Mouse (Mus musculus): ENCODE data around the gene Mef2a. TPM values are rescaled to one million over a fixed set of nuclear protein-coding genes. Genes with fewer than 3 reads are reported as not detected.

The Mef2a gene
- total RNA-seq, 4 experiments from 2014 or later = 139 to 155 (median 150) TPM

- DNase-seq (ENCODE audit: low spot score in 2 of 2) = no peak
These were observed 162.4 kb downstream of the Mef2a start for GRCm38 (mm10) chr7:67210004-67210833.

- no peak for DNase-seq (ENCODE audit: low spot score in 2 of 2)
These were observed 164.3 kb downstream of the Mef2a start for GRCm38 (mm10) chr7:67208317-67208716.

- no peak for DNase-seq (ENCODE audit: low spot score in 2 of 2)
These were observed 165.0 kb downstream of the Mef2a start for GRCm38 (mm10) chr7:67207701-67208100.

- no peak for DNase-seq (ENCODE audit: low spot score in 2 of 2)
These were observed 166.2 kb downstream of the Mef2a start for GRCm38 (mm10) chr7:67206496-67206895.

GRCm38 (mm10) chr7:67205734-67206425 lies 166.8 kb downstream of the Mef2a start:
- no peak for DNase-seq (ENCODE audit: low spot score in 2 of 2)

GRCm38 (mm10) chr7:67203625-67204024 lies 169.0 kb downstream of the Mef2a start:
- no peak for DNase-seq (ENCODE audit: low spot score in 2 of 2)

- peak in 1 of 2 experiments; percentile 65 for DNase-seq (ENCODE audit: low spot score in 2 of 2)
These were observed 173.2 kb downstream of the Mef2a start for GRCm38 (mm10) chr7:67199412-67199811.

GRCm38 (mm10) chr7:67183786-67184185 lies 188.9 kb downstream of the Mef2a start:
- no peak for DNase-seq (ENCODE audit: low spot score in 2 of 2)

Other genes starting within 250 kb of the Mef2a start
- 10 to 100 TPM; 31.5 to 34.1 (median 33.3) TPM for gene Lysmd4, start 150.3 kb downstream of the Mef2a start, total RNA-seq (2022)

Measured in layer of hippocampus, adult 8-10 months (tissue).